Mouse (Mus musculus): ENCODE measurements around the gene Trim46.

DNA sequence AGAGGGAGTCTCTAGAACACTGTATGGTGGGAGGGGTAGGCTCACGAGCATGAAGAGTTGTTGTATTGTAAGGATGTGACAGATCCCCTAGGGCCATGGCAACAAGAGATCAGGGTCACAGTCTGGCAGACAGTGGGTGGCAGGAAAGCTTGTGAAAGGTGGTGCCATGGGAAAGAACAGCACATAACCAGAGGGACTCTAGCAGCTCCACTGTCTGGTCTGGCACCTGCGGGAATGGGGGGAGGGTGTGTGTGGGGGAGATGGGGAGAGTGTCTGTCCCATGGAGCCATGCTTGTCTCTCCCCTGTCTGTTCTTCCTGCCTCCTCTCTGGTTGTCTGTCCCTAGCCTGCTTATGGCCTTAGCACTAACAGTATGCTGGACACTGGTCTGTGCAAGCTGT, 39.4 kb upstream of the Trim46 start:
- TF ChIP-seq POLR2A (IDR thresholded peaks at IDR 0.05; ENCODE audit: insufficient read length, low read depth) (no peak), CEBPB (IDR thresholded peaks at IDR 0.05; ENCODE audit: insufficient read depth, poor library complexity, severe bottlenecking) (no peak), REST (IDR thresholded peaks at IDR 0.05; ENCODE audit: insufficient read depth, insufficient read length) (no peak), USF1 (IDR thresholded peaks at IDR 0.05; ENCODE audit: low read depth) (no peak), TCF12 (IDR thresholded peaks at IDR 0.05; ENCODE audit: insufficient read depth, poor library complexity, severe bottlenecking) (no peak), POLR2AphosphoS2 (IDR thresholded peaks at IDR 0.05; ENCODE audit: insufficient read length, low read depth) (no peak)

Data from myocyte (in vitro differentiated cells).